Mouse (Mus musculus) midbrain, embryonic 11.5 days (tissue): ENCODE measurements around the gene Wdr46. TPM values are rescaled to one million over a fixed set of nuclear protein-coding genes. Genes with fewer than 3 reads are reported as not detected.

ENCODE experiments used
- ATAC-seq: fragments of 200-750 bp; cut with Nextera tagmentation; 2 replicates; pipeline ENCODE4 v1.8.0; 2017; ENCODE audit warnings: moderate TSS enrichment, moderate library complexity; ENCODE audit not compliant: low FRiP score
- DNase-seq: peaks from one replicate; pipeline ENCODE4 v3.0.0; 2015; ENCODE audit warnings: low spot score; ENCODE audit errors: missing footprints
- H3K27ac ChIP-seq: fragments of 300-500 bp; sonication (generic); 2 replicates; pipeline ENCODE4 v1.5.1; 2014; ENCODE audit warnings: low read depth, low read length
- H3K27me3 ChIP-seq: fragments of 300-500 bp; sonication (generic); 2 replicates; pipeline ENCODE4 v1.6.1; 2014; ENCODE audit warnings: mild to moderate bottlenecking, low read length, moderate library complexity, mixed read lengths; ENCODE audit not compliant: control insufficient read depth, insufficient read depth
- H3K36me3 ChIP-seq: fragments of 300-500 bp; sonication (generic); 2 replicates; pipeline ENCODE4 v1.6.1; 2014; ENCODE audit warnings: mild to moderate bottlenecking, low read length, moderate library complexity, mixed read lengths; ENCODE audit not compliant: control insufficient read depth, insufficient read depth
- H3K4me1 ChIP-seq: fragments of 300-500 bp; sonication (generic); 2 replicates; pipeline ENCODE4 v1.6.1; 2014; ENCODE audit warnings: low read length; ENCODE audit not compliant: control insufficient read depth, insufficient read depth
- H3K4me2 ChIP-seq: fragments of 300-500 bp; sonication (generic); 2 replicates; pipeline ENCODE4 v1.6.1; 2014; ENCODE audit warnings: mild to moderate bottlenecking, moderate library complexity
- H3K4me3 ChIP-seq: fragments of 300-500 bp; sonication (generic); 2 replicates; pipeline ENCODE4 v1.5.1; 2014; ENCODE audit warnings: low read depth, low read length
- H3K9ac ChIP-seq: fragments of 300-500 bp; sonication (generic); 2 replicates; pipeline ENCODE4 v1.6.1; 2014; ENCODE audit warnings: low read length
- H3K9me3 ChIP-seq: fragments of 300-500 bp; sonication (generic); 2 replicates; pipeline ENCODE4 v1.6.1; 2016; ENCODE audit warnings: low read length; ENCODE audit not compliant: control insufficient read depth
- WGBS: fragments of 180-500 bp; shearing (Covaris S2); extraction: QIAGEN DNeasy Blood & Tissue Kit; methylation state at CpG from one replicate; pipeline ENCODE4 v1.1.7; 2014; 5-methylcytosine and 5-hydroxymethylcytosine counted together
- polyA plus RNA-seq: library from polyadenylated mRNA; unstranded; fragments of >200 nt; fragmentation: Nextera tagmentation; extraction: Ambion mirVana; gene quantifications from 2 replicates; pipeline ENCODE4 v1.2.1, GENCODE M21; 2014

The Wdr46 gene
- polyA plus RNA-seq, 1 experiment from 2014 or later = 27.4 TPM

DNA sequence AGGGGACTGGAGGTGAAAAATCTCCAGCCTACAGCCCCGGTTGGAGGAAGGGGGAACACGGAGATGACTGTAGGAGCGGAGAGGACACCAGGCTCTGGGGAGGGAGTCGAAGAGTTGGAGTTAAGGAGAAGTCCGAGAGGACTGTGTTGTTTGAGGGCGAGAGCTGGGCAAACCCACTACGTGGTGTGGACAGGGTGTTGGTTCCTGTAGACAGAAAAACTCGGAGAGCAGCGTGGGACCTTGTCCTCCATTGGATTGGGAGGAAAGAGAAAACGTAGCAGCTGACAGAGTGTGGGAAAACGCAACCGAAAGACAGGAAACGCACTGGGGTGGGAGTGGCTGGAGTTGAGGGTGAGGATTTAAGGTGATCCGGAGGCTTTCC is 30.6 kb upstream of the Wdr46 start:
- peak; percentile 9; the same call in 1 of the 2 replicates for ATAC-seq
- DNase-seq = no peak

DNA sequence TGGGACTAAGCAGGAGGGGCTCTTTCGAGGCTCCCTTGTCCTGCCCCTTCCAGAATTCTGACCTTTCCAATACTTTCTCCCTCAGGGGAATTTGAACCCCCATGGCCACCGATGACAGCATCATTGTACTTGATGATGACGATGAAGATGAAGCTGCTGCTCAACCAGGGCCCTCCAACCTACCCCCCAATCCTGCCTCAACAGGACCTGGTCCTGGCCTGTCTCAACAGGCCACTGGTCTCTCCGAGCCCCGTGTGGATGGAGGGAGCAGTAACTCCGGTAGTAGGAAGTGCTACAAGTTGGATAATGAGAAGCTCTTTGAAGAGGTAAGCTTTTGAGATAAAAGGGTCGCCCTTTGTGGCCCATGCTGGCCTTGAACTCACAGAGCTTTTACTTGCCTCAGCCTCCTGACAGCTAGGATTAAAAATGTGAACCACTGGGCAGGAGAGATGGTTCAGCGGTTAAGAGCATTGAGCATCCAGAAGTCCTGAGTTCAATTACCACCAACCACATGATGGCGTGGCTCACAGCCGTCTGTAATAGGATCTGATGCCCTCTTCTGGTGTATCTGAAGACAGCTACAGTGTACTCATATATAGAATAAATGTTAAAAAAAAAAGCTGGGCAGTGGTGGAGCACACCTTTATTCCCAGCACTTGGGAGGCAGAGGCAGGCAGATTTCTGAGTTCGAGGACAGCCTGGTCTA is 30.0 kb upstream of the Wdr46 start:
- ATAC-seq (no peak), DNase-seq (no peak)
- Histone ChIP-seq H3K4me3 (peak overlapping the region; percentile 83), H3K9ac (peak overlapping the region; percentile 88), H3K27ac (no peak overlapping the region), H3K9me3 (no peaks in the 10 kb centered on the region), H3K4me1 (peaks cover 20% of the 10 kb centered on the region), H3K4me2 (peak overlapping the region; percentile 99), H3K27me3 (no peaks in the 10 kb centered on the region), H3K36me3 (peaks cover 18% of the 10 kb centered on the region)
- 63% methylated on average over 11 of the region's 11 CpGs for WGBS

More for the DNA sequence above, 30.6 kb upstream of the Wdr46 start:
- H3K9ac ChIP-seq = peak overlapping the region; percentile 88
- H3K36me3 ChIP-seq = peaks cover 18% of the 10 kb centered on the region
- no peaks in the 10 kb centered on the region for H3K9me3 ChIP-seq
- peak overlapping the region; percentile 27; the same call in 1 of the 2 replicates for H3K27ac ChIP-seq
- peak overlapping the region; percentile 83 for H3K4me3 ChIP-seq
- no peaks in the 10 kb centered on the region for H3K27me3 ChIP-seq
- WGBS = 0% methylated on average over 14 of the region's 14 CpGs
- peaks cover 15% of the 10 kb centered on the region for H3K4me1 ChIP-seq
- peak overlapping the region; percentile 99 for H3K4me2 ChIP-seq

GRCm38 (mm10) chr17:33911052-33911812 is 29.2 kb upstream of the Wdr46 start:
- no peak overlapping the region for H3K4me2 ChIP-seq
- no peak overlapping the region for H3K4me3 ChIP-seq
- WGBS = 94% methylated on average over 31 of the region's 31 CpGs

DNA sequence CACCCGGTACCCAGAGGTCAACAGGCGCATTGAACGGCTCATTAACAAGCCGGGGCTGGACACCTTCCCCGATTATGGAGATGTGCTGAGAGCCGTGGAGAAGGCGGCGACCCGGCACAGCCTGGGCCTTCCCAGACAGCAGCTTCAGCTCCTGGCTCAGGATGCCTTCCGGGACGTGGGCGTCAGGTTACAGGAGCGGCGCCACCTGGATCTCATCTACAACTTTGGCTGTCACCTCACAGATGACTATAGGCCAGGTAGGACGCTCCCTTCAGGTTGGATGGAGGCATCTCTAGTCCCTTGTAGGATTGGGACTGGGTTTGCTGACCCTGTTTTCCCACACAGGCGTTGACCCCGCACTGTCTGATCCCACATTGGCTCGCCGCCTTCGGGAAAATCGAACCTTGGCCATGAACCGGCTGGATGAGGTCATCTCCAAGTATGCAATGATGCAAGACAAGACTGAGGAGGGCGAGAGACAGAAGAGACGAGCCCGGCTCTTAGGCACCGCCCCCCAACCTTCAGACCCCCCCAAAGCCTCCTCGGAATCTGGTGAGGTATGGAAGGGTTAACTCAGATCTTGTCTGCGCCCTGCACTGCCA is 28.5 kb upstream of the Wdr46 start:
- no peak overlapping the region for H3K4me3 ChIP-seq
- whole genome bisulfite sequencing = 92% methylated on average over 28 of the region's 28 CpGs
- no peaks in the 10 kb centered on the region for H3K9me3 ChIP-seq
- H3K4me1 ChIP-seq = peaks cover 27% of the 10 kb centered on the region
- no peaks in the 10 kb centered on the region for H3K27me3 ChIP-seq
- H3K9ac ChIP-seq = no peak overlapping the region
- ATAC-seq (no peak), DNase-seq (no peak)
- no peak overlapping the region for H3K27ac ChIP-seq
- peaks cover 18% of the 10 kb centered on the region for H3K36me3 ChIP-seq
- H3K4me2 ChIP-seq = no peak overlapping the region

More at GRCm38 (mm10) chr17:33911052-33911812, 29.2 kb upstream of the Wdr46 start:
- Histone ChIP-seq H3K27ac (no peak overlapping the region), H3K27me3 (no peaks in the 10 kb centered on the region), H3K4me1 (peaks cover 20% of the 10 kb centered on the region), H3K9me3 (no peaks in the 10 kb centered on the region), H3K36me3 (peaks cover 18% of the 10 kb centered on the region), H3K9ac (no peak overlapping the region)
- DNase-seq = no peak
- no peak for ATAC-seq

DNA sequence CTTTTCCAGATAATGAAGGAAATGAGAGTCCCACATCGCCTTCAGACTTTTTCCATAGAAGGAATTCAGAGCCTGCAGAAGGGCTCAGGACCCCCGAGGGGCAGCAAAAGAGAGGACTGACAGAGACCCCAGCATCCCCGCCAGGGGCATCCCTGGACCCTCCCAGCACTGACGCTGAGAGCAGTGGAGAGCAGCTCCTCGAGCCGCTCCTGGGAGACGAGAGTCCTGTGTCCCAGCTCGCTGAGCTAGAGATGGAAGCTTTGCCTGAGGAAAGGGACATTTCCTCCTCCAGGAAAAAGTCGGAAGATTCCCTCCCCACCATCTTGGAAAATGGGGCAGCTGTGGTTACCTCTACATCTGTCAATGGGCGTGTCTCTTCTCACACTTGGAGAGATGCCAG is 27.2 kb upstream of the Wdr46 start:
- H3K9me3 ChIP-seq = no peaks in the 10 kb centered on the region
- 92% methylated on average over 10 of the region's 10 CpGs for WGBS

DNA sequence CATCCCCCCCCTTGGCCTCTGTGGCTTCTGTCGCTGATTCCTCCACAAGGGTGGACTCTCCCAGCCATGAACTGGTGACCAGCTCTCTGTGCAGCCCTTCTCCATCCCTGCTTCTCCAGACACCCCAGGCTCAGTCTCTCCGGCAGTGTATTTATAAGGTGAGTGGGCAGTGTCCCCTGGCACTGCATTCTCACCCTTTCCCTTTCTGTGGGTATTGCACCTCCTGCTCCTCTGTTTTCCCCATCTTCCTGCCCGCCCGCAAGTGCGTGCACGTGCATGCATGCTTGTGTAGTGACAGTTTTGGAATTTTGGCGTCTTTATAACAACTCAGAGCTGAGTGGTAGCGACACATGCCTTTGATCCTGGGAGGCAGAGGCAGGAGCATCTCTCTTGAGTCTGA is 26.6 kb upstream of the Wdr46 start:
- WGBS = 94% methylated on average over 8 of the region's 8 CpGs

More for the DNA sequence above, 27.2 kb upstream of the Wdr46 start:
- peaks cover 28% of the 10 kb centered on the region for H3K4me1 ChIP-seq
- DNase-seq (no peak), ATAC-seq (no peak)
- no peak overlapping the region for H3K27ac ChIP-seq
- H3K9ac ChIP-seq = no peak overlapping the region
- H3K36me3 ChIP-seq = peaks cover 24% of the 10 kb centered on the region
- no peak overlapping the region for H3K4me2 ChIP-seq
- H3K4me3 ChIP-seq = no peak overlapping the region
- no peaks in the 10 kb centered on the region for H3K27me3 ChIP-seq

DNA sequence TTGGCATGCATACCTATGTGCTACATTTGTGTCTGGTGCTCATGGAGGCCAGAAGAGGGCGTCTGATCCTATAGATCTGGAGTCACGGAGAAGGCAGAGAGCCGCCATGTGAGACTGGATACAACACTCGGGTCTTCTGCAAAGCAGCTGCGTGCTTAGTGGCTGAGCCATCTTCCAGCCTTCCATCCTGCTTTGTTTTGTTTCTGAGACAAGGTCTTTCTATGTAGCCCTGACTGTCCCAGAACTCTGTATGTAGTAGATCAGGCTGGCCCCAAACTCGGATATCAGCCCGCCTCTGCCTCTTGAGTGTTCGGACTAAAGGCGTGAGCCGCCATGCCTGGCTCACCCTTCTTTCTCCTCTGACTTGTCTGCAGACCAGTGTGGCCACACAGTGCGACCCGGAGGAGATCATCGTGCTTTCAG is 25.5 kb upstream of the Wdr46 start:
- peaks cover 33% of the 10 kb centered on the region for H3K4me1 ChIP-seq
- 67% methylated on average over 13 of the region's 13 CpGs for WGBS
- H3K4me2 ChIP-seq = peak overlapping the region; percentile 64
- peak overlapping the region; percentile 65; the same call in 1 of the 2 replicates for H3K4me3 ChIP-seq
- no peaks in the 10 kb centered on the region; the same call in 1 of the 2 replicates for H3K27me3 ChIP-seq
- no peaks in the 10 kb centered on the region for H3K9me3 ChIP-seq
- no peak overlapping the region for H3K27ac ChIP-seq
- DNase-seq (no peak), ATAC-seq (no peak)
- no peak overlapping the region for H3K9ac ChIP-seq
- H3K36me3 ChIP-seq = peaks cover 24% of the 10 kb centered on the region

More for the DNA sequence above, 26.6 kb upstream of the Wdr46 start:
- Histone ChIP-seq H3K9ac (no peak overlapping the region), H3K4me3 (no peak overlapping the region), H3K4me2 (no peak overlapping the region), H3K4me1 (peaks cover 24% of the 10 kb centered on the region), H3K9me3 (no peaks in the 10 kb centered on the region), H3K36me3 (peaks cover 24% of the 10 kb centered on the region), H3K27ac (no peak overlapping the region), H3K27me3 (no peaks in the 10 kb centered on the region)
- DNase-seq (no peak), ATAC-seq (no peak)

GRCm38 (mm10) chr17:33915671-33916250 is 24.7 kb upstream of the Wdr46 start, which contains the start of the genes Tapbp and Zbtb22:
Gene Tapbp, plus strand, starts transcription at chr17:33915899.
Gene Zbtb22, plus strand, starts transcription at chr17:33915904.
- H3K27me3 ChIP-seq = no peaks in the 10 kb centered on the region; the same call in 1 of the 2 replicates
- peak; percentile 92 for ATAC-seq
- WGBS = under 1% methylated on average over 28 of the region's 34 CpGs

More at GRCm38 (mm10) chr17:33915671-33916250, 24.7 kb upstream of the Wdr46 start, which contains the start of the genes Tapbp and Zbtb22:
- Histone ChIP-seq H3K9ac (peak within 1 kb of the TSS; percentile 65), H3K36me3 (peaks cover 24% of the 10 kb centered on the region), H3K4me3 (peak within 1 kb of the TSS; percentile 65), H3K9me3 (no peaks in the 10 kb centered on the region), H3K4me2 (peak within 1 kb of the TSS; percentile 64), H3K27ac (peak within 1 kb of the TSS; percentile 71), H3K4me1 (peaks cover 34% of the 10 kb centered on the region)
- peak; percentile 99 for DNase-seq
